Mouse (Mus musculus) layer of hippocampus, postnatal 25 days (tissue): Measurements from ENCODE around the gene Cog1. TPM values are rescaled to one million over a fixed set of nuclear protein-coding genes. Genes with fewer than 3 reads are reported as not detected.

Experiments
- DNase-seq, 2 experiments: peaks; one replicate each; pipeline ENCODE4 v3.0.0; 2022; ENCODE audit warnings: mixed read lengths in 2 of 2, low spot score in 1 of 2; ENCODE audit errors: extremely low spot score in 1 of 2
- total RNA-seq, 2 experiments: library from RNA; stranded (reverse); gene quantifications; 2 replicates each; pipeline ENCODE4 v1.2.3; 2021

Cog1 gene
- total RNA-seq, 2 experiments from 2014 or later: 53.4 to 64.0 TPM

- no peak for DNase-seq
These were observed 42.9 kb downstream of the Cog1 start for GRCm38 (mm10) chr11:113691851-113692250.

- no peak for DNase-seq
These were observed 48.6 kb downstream of the Cog1 start for GRCm38 (mm10) chr11:113697571-113697970.

- no peak for DNase-seq
These were observed 49.1 kb downstream of the Cog1 start for GRCm38 (mm10) chr11:113698013-113698545.

GRCm38 (mm10) chr11:113699643-113700042, 50.7 kb downstream of the Cog1 start:
- DNase-seq: no peak

- DNase-seq: peak; percentile 70 to 80
These were observed 54.8 kb downstream of the Cog1 start for GRCm38 (mm10) chr11:113703758-113704157.

GRCm38 (mm10) chr11:113705966-113706652, 57.1 kb downstream of the Cog1 start:
- DNase-seq: no peak

- DNase-seq: no peak
These were observed 59.8 kb downstream of the Cog1 start for GRCm38 (mm10) chr11:113708629-113709213.

- DNase-seq: no peak
These were observed 60.3 kb downstream of the Cog1 start for GRCm38 (mm10) chr11:113709272-113709671.

GRCm38 (mm10) chr11:113709731-113710256, 60.8 kb downstream of the Cog1 start, which contains the start of gene Cpsf4l:
TSS of gene Cpsf4l (minus strand) at chr11:113710017.
- no peak for DNase-seq

- DNase-seq: no peak
These were observed 61.3 kb downstream of the Cog1 start for GRCm38 (mm10) chr11:113710257-113710777.

GRCm38 (mm10) chr11:113711061-113711460, 62.1 kb downstream of the Cog1 start:
- no peak for DNase-seq

GRCm38 (mm10) chr11:113715078-113715674, 66.2 kb downstream of the Cog1 start:
- no peak for DNase-seq

GRCm38 (mm10) chr11:113716132-113716531, 67.2 kb downstream of the Cog1 start:
- no peak for DNase-seq

Other genes with a start within 250 kb of the Cog1 start
- gene Sstr2, start 29.8 kb upstream of the Cog1 start, total RNA-seq: 10 to 100 TPM; 25.6 to 27.3 TPM
- 10 to 100 TPM; 23.0 to 23.3 TPM for gene Slc39a11, start 910 bp downstream of the Cog1 start, total RNA-seq
- 10 to 100 TPM; 26.6 to 27.9 TPM for gene Fam104a, start 35.0 kb downstream of the Cog1 start, total RNA-seq
- 10 to 100 TPM; 11.8 to 13.5 TPM for gene D11Wsu47e, start 35.2 kb downstream of the Cog1 start, total RNA-seq
- under 1 TPM in 1 of 2 experiments, not detected in 1; 0.22 TPM for gene Cpsf4l, start 60.8 kb downstream of the Cog1 start, total RNA-seq
- 10 to 100 TPM; 41.4 to 41.8 TPM for gene Cdc42ep4, start 102.7 kb downstream of the Cog1 start, total RNA-seq